Mouse (Mus musculus) left cerebral cortex, postnatal 14 days (tissue): ENCODE measurements around the gene Rpl15. TPM values are rescaled to one million over a fixed set of nuclear protein-coding genes. Genes with fewer than 3 reads are reported as not detected.
"Not testable (repeated sequence)": the region's sequence is repeated elsewhere in the genome, so short reads cannot be mapped to it uniquely, and the experiment has no call there.

Source experiments
- DNase-seq, 2 experiments: peaks; one replicate each; pipeline ENCODE4 v3.0.0; 2021 to 2022; ENCODE audit warnings: low spot score in 2 of 2, mixed read lengths in 1 of 2
- intact Hi-C: fragments of 180-260 bp; cut with DNase I; formaldehyde crosslinking; loops from one replicate; pipeline ENCODE4 v1.15.1; 2025
- total RNA-seq, 2 experiments: library from RNA; stranded (reverse); gene quantifications; 2 replicates each; pipeline ENCODE4 v1.2.3; 2021

Rpl15 gene
- total RNA-seq, 2 experiments from 2014 or later, result 430 to 476 TPM

DNA sequence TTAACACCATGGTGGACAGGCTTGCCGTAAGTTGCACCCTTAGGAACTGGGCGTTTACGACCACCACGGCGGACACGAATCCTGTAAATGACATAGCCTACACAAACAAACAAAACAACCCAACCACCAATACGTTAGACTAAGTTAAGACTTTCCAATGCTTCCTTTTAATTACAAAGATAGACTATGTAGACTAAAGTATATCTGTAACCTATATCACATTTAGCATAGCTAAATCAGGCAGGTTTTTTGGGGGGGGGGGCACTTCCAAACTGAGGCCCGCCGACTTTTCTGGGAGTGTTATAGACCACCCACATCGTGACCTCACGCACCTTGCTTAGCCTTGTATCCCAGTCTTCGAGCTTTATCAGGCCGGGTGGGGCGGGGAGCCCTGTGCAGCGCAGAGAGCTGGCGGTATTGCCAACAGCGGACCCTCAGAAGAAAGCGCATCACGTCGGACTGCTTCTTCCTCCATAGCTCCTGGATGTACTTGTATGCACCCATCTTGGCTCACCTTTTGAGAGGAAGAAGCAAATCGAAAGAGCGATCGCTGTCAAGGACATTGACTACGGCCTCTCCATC is 1.2 kb downstream of the Rpl15 start:
- DNase-seq, result not testable (repeated sequence)
- intact Hi-C loops, result loop anchor here (2.0 to 5.0 kb wide), 3 partner anchors 31 to 612 kb away; partner anchors contain the start of genes Nr1d2 and Ube2e1

DNA sequence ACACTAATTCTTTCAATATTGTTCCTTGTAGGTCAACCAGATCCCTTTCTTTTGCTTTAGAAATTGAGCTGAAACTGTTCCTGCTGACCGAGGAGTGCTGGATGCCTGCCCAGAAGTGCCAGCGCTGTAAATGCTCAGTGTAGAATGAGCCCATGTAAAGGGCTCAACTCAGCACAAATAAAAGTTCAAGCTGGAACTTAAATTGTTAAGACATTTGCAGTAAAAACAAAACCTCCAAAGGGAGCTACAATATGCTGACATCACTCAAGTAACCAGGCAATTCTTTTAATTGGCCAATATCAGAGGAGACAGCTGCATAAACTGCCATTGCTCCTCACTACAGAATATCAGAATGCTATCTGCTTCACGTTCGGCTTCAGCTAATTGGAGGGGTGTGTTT is 7.8 kb downstream of the Rpl15 start:
- DNase-seq, result peak in 1 of 2 experiments; percentile 51
- intact Hi-C loops, result no loop called here

DNA sequence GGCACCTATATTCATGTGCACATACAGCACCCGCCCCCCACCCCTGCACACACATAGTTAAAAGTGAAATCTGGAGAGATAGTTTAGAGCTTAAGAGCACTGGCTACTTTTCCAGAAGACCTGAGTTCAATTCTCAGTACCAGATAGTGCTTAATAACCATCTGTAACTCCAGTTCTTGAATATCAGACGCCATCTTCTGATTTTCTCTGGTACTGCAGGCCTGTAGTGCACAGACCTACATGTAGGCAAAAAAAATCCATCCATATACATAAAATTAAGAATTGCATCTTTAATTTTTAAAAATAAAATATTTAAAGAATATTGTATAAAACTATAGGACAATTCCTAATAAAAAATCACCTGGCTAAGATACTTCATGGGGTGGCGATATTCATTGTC is 10.0 kb downstream of the Rpl15 start:
- intact Hi-C loops, result no loop called here
- DNase-seq, result no peak

DNA sequence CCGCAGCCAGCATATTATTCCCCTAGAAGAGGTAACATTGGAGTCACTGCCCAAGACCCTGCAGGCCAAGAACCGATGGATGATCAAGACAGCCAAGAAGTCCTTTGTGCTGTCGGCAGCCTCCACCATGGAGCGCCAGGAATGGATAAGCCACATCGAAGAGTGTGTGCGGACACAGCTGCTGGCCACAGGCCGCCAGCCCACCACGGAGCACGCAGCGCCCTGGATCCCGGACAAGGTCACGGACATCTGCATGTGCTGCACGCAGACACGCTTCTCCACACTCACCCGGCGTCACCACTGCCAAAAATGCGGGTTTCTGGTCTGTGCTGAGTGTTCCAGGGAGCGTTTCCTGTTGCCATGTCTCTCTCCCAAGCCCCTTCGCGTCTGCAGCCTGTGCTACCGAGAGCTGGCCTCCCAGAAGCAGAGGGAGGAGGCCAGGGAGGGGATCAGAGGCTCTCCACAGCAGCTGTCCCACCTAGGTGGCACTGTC is 28.5 kb downstream of the Rpl15 start:
- intact Hi-C loops, result no loop called here
- no peak for DNase-seq

DNA sequence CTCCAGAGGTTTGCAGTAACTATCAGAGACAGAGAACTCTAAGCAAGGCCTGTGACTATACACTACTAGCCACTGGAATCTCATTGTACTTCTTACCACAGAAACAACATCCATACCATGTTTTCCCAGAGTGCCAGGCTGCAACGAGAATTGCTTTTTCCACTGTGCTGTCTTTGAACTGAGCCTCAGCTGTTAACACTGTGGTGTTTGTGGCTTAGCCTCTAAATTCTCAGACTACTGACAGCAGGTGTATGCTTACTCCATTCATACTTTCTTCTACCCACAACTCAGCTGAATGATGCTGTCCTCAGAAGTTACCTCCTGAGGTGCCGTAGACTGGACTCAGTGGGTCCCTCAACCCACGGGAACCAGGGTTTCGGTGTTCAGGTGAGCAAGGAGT is 29.4 kb downstream of the Rpl15 start:
- DNase-seq, result no peak
- intact Hi-C loops, result no loop called here

DNA sequence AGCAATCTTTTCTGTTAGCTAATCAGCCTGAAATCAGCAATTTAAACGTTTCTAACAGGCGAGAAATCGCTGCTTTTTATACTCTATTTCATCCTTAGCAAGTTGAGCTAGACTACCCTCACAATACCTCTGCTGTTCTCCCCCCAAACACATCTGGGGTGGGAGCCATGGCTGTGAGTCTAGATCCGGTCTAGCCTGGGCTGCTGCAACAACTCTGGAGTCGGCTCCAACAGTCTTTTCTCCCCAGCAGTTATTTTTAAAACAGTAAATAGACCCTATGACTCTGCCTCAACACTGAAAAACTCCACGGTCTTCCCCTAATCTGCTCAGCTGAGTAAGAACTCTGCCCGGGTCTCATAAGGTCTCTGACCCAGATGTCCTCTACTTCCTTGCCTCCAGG is 31.1 kb downstream of the Rpl15 start:
- intact Hi-C loops, result no loop called here
- DNase-seq, result no peak

DNA sequence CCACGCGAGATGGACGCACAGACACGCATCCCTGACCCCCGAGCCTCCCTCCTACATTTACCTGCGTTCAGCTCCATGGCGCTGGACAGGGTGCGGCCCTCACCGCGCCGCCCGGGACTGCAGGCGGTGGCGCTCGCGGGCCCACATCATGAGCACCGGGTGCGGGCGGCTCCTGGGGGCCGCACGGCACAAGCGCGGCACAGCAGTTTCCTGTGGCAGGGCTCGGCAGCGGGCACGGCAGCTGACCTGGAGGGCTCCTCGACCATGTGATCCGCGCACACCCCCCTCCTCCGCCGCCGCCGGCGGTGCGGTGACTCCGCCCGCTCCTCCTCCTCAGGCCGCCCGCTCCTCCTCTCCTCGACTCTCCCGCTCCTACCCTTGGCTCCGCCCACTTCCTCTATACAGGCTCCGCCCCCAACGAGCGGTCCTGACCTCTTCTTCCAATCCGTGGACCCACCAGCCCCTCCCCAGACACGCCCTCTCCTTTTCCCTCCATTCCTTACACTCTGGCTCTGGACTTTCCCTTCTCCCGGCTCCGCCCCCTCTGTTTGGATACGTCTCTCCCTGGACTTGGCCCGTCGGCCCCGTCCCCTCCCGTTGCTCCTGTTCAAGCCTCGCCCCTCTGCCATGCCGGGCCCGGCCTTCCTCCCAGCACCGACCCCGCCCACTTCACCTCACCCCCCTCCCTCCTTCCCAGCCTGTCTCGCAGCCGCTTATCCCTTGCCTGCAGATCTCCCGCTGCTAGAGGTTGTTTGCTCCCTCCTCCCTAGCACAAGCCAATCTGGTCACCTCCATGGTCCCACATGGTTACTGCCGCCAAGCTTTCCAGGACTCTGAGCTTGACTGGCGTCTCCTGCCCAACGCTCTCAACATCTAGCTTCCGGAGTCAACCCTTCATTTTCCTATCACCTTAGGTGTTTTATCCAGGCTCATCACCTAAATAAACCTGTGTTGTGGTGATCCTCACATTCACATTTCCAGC is 32.1 kb downstream of the Rpl15 start, which contains the start of gene Nr1d2:
Gene Nr1d2, minus strand, starts transcription at position 378 of the 982 bp plus-strand sequence.
- intact Hi-C loops, result loop anchor here (2.0 to 5.0 kb wide), 2 partner anchors 32 to 48 kb away; partner anchors contain the start of genes Nkiras1 and Rpl15
- DNase-seq, result peak; percentile 96 to 98

DNA sequence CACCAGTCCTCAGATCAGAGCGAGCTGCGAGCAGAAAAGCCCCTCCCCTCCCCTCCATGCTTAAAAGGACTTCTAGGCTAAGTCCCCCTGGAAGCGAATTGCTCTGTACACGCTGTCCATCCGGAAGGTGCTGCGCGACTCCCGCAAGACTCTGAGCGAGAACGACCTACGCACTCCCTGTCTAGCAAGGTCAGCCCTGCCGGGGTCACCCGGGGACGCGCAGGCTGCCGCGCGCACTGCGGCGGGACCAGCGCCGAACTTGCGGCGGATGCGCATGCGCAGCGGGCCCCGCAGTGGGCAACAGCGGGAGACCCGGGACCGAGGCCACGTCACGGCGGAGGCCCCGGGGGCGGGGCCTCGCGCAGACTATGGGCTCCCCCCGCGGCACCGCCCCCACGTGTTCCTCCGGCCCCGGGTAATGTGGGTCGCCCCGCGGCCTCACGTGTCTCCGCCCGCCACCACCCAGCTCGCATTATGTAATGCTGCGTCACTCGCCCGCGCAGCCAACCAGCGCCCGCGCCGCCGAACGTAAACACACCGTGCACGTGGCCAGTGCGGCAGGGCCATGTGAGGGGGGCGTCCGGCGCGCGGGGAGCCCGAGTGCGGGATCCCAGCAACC is 33.0 kb downstream of the Rpl15 start:
- intact Hi-C loops, result loop anchor here (2.0 to 5.0 kb wide), 2 partner anchors 33 to 49 kb away; partner anchors contain the start of genes Nkiras1 and Rpl15
- DNase-seq, result peak; percentile 98 to 99

DNA sequence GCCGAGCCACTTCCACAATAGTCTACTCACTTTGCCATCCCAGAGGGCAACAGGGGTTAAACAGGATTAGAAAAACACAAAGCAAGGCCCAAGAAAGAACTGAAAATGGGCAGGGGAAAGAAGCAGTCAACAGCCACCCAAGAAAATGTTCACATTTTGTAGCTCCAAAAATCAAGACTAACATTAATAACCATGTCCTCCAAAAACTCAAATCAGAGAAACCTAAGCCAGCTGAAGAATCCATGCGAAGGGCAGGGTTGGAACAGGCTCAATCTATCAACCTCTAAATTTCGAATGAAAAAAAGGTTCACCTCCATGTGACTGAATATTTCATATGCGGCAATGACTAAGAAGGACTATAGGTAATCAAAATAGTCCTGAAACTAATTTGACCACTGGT is 33.8 kb downstream of the Rpl15 start:
- intact Hi-C loops, result loop anchor here (5.0 kb wide), 1 partner anchor 50 kb away; no protein-coding TSS in a partner anchor
- DNase-seq, result no peak

DNA sequence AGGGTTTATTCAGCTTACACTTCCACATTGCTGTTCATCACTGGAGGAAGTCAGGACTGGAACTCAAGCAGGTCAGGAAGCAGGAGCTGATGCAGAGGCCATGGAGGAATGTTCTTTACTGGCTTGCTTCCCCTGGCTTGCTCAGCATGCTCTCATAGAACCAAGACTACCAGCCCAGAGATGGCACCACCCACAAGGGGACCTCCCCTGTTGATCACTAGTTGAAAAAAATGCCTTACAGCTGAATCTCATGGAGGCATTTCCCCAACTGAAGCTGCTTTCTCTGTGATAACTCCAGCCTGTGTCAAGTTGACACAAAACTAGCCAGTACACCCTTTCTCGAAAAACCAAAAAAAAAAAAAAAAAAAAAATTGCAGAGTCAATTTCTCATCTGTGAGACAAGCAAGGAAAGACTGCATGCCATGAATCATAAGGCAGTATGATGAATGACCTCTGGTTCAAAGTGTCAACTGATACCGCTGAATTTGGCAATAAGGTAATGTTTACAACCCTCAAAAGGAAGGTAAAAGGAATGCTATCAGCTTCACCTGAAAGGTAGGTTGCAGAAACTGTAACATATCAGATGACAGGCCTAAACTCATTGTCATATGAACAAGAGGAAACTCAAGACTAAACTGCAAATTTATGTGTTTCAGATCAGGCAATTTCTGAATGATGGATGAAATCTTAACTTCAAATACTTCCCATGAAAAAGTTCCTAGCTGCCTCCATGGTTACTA is 34.5 kb downstream of the Rpl15 start:
- intact Hi-C loops, result loop anchor here (5.0 kb wide), 1 partner anchor 51 kb away; no protein-coding TSS in a partner anchor
- not testable (repeated sequence) for DNase-seq

DNA sequence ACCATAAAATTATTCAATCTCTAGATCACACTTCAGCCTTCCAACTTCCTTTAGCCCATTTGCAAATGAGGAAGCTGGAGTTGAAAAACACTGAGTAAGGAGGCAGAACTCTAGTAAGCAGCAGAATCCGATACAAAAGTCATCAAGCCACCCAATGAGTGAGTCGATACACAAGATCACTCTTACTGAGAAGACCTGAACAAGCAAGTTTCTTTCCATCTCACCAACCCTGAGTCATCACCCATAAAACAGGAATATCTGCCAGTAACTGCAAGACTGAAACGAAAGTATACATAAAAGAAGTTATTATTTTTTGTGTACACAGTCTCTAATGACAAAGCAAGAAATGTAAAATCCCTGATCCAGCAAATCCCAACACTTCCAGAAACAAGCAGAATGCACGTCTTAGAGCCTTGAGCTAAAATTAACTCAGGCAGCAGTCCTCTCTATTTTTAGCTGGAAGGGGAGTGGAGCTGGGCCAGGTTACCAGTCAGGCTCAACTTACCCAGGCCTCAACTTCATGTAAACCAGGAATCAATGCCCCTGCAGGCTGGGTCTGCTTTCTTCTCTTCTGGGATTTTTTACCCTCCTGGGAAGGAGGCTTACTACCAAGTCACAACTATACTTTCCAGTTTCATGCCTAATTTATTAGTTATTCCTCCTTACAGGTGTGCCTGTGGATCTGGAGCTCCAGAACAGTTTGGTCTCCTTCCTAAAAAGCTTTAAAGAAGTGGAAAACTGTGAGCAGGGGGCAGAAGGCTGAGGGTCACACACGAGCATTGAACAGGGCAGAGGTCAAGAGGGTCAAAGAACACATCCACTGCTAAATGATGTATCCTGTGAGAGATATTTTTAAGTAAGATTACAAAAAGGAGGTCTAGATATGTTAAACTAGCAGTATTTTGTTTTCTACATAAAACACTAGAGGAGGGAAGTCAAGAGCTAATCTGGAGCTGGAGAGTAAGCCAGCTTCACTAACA is 36.9 kb downstream of the Rpl15 start:
- intact Hi-C loops, result no loop called here
- no peak for DNase-seq

DNA sequence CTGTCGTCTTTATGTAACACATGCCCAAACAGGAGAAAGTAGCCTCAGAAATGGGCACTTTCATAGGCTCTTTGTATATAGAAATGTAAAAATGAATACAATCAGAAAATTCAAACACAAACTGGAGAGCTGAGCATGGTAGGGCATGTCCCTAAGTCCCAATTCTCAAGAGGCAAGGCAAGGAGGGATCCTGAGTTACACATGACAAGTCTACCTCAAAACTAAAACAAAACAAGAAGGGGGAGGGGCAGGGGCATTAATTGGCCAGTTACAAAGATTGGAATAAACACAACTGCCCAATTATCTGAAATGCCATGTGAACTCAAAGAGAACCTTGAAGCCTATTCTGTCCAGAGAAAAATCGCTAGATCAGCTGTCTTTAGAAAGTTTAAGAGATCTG is 38.1 kb downstream of the Rpl15 start:
- intact Hi-C loops, result no loop called here
- DNase-seq, result no peak

DNA sequence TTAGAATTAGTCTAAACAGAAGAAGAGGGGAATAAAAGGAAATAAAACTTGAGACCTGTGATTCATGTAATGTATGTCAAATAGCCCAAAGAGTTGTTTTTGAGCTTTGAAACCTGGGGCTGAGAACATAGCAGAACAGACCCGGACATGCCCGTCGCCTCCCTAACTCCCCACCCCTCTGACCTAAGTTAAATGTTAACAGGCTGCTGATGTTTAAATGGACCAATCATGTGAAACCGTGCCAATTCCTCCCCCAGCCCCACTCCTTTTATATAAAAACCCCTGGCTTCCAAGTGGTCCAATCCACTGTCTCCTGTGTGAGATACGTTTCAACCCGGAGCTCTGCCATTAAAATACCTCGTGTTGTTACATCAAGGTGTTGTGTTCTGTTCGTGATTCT is 39.3 kb downstream of the Rpl15 start:
- intact Hi-C loops, DNase-seq: not testable (repeated sequence)

DNA sequence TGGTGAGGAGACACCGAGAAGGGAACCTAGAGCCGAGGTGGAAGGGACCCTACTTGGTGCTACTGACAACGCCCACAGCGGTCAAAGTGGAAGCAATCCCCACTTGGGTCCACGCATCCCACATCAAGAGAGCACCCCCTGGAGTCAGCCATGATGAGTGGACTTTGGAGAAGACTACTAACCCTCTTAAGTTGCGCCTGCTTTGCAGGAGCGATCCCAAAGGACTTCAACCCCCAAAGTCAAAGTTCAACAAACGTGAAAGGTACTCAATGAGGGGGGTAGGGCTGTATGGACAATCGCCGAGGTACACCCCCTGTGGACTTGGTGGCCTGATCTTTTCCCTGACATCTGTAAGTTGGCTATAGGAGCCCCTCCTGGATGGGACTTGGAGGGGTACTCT is 41.4 kb downstream of the Rpl15 start:
- intact Hi-C loops, DNase-seq: not testable (repeated sequence)

DNA sequence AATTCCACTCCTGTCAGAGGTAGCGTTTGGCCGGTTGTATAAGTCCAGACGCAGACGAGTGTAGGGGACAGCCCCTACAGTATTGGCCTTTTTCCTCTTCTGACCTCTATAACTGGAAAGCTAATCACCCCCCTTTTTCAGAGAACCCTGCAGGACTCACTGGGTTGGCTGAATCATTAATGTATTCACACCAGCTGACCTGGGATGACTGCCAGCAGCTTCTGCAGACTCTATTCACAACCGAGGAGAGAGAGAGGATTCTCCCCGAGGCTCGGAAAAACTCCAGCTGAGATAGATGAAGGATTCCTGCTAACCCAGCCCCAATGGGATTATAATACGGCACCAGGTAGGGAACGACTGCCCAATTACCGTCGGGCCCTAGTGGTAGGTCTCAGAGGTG is 45.0 kb downstream of the Rpl15 start:
- intact Hi-C loops, DNase-seq: not testable (repeated sequence)

DNA sequence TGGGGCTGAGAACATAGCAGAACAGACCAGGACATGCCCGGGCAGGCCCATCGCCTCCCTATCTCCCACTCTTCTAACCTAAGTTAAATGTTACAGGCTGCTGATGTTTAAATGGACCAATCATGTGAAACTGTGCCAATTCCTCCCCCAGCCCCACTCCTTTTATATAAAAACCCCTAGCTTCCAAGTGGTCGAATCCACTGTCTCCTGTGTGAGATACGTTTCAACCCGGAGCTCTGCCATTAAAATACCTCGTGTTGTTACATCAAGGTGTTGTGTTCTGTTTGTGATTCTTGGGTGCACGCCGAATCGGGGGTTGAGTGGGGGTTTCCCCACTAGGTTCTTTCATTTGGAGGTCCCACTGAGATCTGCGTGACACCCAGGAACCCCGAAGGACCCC is 45.8 kb downstream of the Rpl15 start:
- DNase-seq, intact Hi-C loops: not testable (repeated sequence)

DNA sequence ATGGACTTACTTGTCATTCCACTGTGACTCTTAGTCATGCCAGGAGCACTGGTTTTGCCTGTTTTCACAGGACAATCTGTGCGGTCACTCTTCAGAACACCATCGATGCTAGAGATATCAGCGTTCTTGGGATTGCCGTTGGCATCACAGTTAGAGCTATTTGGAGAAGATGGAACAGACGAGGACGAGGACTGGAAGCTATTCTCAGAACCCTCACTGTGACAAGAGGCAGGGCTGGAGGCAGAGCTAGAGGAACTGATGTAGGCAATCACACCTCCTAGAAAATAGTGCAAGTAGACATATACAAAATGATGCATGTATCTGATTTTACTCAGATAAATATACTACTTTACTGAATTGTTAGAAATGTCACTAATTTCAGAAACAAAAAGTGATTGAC is 49.2 kb downstream of the Rpl15 start:
- DNase-seq, result peak in 1 of 2 experiments; percentile 32
- intact Hi-C loops, result no loop called here
